Mouse (Mus musculus) CH12.LX (cell line): ENCODE data around the gene Ccdc142. TPM values are rescaled to one million over a fixed set of nuclear protein-coding genes. Genes with fewer than 3 reads are reported as not detected.

ENCODE experiments used
- DNase-seq: peaks from one replicate; pipeline ENCODE4 v3.0.0-alpha.2; 2013; ENCODE audit errors: extremely low read depth
- H3K27ac ChIP-seq: 2 replicates; pipeline ENCODE4 v1.5.1; 2012; ENCODE audit warnings: low read depth, mild to moderate bottlenecking, control low read depth, moderate library complexity; ENCODE audit not compliant: insufficient read depth
- H3K27me3 ChIP-seq: replicated peaks from 2 replicates; pipeline ENCODE3; 2012; ENCODE audit warnings: inconsistent platforms
- H3K36me3 ChIP-seq, 2 experiments: replicated peaks in 1 of 2; 2 replicates each; pipeline versions ENCODE3 to v1.6.1; 2012; ENCODE audit warnings: inconsistent platforms in 1 of 2, low read length in 1 of 2, mild to moderate bottlenecking in 1 of 2, mixed read lengths in 1 of 2, moderate library complexity in 1 of 2; ENCODE audit not compliant: control insufficient read depth in 1 of 2, insufficient read depth in 1 of 2
- H3K4me1 ChIP-seq, 2 experiments: 2 replicates each; pipeline ENCODE4 v1.6.1; 2012; ENCODE audit warnings: inconsistent platforms in 1 of 2, moderate library complexity in 1 of 2; ENCODE audit not compliant: insufficient read depth in 2 of 2, control insufficient read depth in 1 of 2
- H3K4me2 ChIP-seq: 2 replicates; pipeline ENCODE4 v1.6.1; 2012; ENCODE audit warnings: low read depth, mild to moderate bottlenecking, control low read depth; ENCODE audit not compliant: poor library complexity, insufficient read depth, severe bottlenecking
- H3K4me3 ChIP-seq, 3 experiments: fragments of 150-350 bp in 1 of 3; sonication (generic) in 1 of 3; replicated peaks in 1 of 3; 2 replicates each; pipeline versions ENCODE3 to v1.5.1; 2011 to 2012; ENCODE audit warnings: low read depth in 2 of 3, low read length in 2 of 3, mild to moderate bottlenecking in 2 of 3, moderate library complexity in 2 of 3, control low read depth in 1 of 3, improper control_type of control experiment in 1 of 3, inconsistent platforms in 1 of 3, mixed read lengths in 1 of 3; ENCODE audit not compliant: poor library complexity in 1 of 3
- H3K79me2 ChIP-seq: replicated peaks from 2 replicates; pipeline ENCODE4 v1.6.1; 2012; ENCODE audit warnings: mild to moderate bottlenecking, moderate library complexity; ENCODE audit not compliant: control insufficient read depth, poor library complexity, insufficient read depth, severe bottlenecking; ENCODE audit errors: extremely low read depth
- H3K9ac ChIP-seq: 2 replicates; pipeline ENCODE4 v1.6.1; 2012; ENCODE audit warnings: low read depth, mild to moderate bottlenecking, control low read depth, moderate library complexity; ENCODE audit not compliant: insufficient read depth
- H3K9me3 ChIP-seq: replicated peaks from 2 replicates; pipeline ENCODE3; 2012; ENCODE audit warnings: low read length, inconsistent platforms, mixed read lengths
- CHD2 ChIP-seq: IDR thresholded peaks from 2 replicates; pipeline ENCODE4 v1.6.1; 2011; ENCODE audit warnings: low read length, improper control_type of control experiment
- CTCF ChIP-seq, 2 experiments: IDR thresholded peaks in 1 of 2; conservative IDR thresholded peaks in 1 of 2; 2 replicates each; pipeline ENCODE4 v1.5.1; 2011 to 2012; ENCODE audit warnings: low read depth in 2 of 2, low read length in 2 of 2, improper control_type of control experiment in 1 of 2, inconsistent platforms in 1 of 2, mild to moderate bottlenecking in 1 of 2, moderate library complexity in 1 of 2
- E2F4 ChIP-seq: IDR thresholded peaks from 2 replicates; pipeline ENCODE4 v1.6.1; 2011; ENCODE audit warnings: low read depth, low read length, improper control_type of control experiment; ENCODE audit not compliant: insufficient replicate concordance
- ELF1 ChIP-seq: IDR thresholded peaks from 2 replicates; pipeline ENCODE4 v1.6.1; 2014; ENCODE audit warnings: low read depth, mild to moderate bottlenecking, inconsistent platforms, low read length, improper control_type of control experiment
- HCFC1 ChIP-seq: IDR thresholded peaks from 2 replicates; pipeline ENCODE4 v1.6.1; 2012; ENCODE audit warnings: low read depth, mild to moderate bottlenecking, inconsistent platforms, low read length, improper control_type of control experiment
- IRF4 ChIP-seq: IDR thresholded peaks from 2 replicates; pipeline ENCODE4 v1.6.1; 2014; ENCODE audit warnings: low read depth, mild to moderate bottlenecking, inconsistent platforms, low read length, improper control_type of control experiment
- KAT2A ChIP-seq: IDR thresholded peaks from 2 replicates; pipeline ENCODE4 v1.6.1; 2012; ENCODE audit warnings: low read length, improper control_type of control experiment, inconsistent platforms; ENCODE audit not compliant: insufficient replicate concordance
- MAX ChIP-seq: IDR thresholded peaks from 2 replicates; pipeline ENCODE4 v1.6.1; 2011; ENCODE audit warnings: low read length, improper control_type of control experiment
- MEF2A ChIP-seq: IDR thresholded peaks from 2 replicates; pipeline ENCODE4 v1.6.1; 2014; ENCODE audit warnings: low read depth, mild to moderate bottlenecking, inconsistent platforms, low read length, improper control_type of control experiment, borderline replicate concordance
- MXI1 ChIP-seq: IDR thresholded peaks from 2 replicates; pipeline ENCODE4 v1.6.1; 2011; ENCODE audit warnings: mild to moderate bottlenecking, low read depth, low read length, improper control_type of control experiment
- MYC ChIP-seq: IDR thresholded peaks from 2 replicates; pipeline ENCODE4 v1.6.1; 2011; ENCODE audit warnings: low read depth, mild to moderate bottlenecking, improper control_type of control experiment, low read length
- NELFE ChIP-seq: IDR thresholded peaks from 2 replicates; pipeline ENCODE4 v1.6.1; 2011; ENCODE audit warnings: low read depth, low read length, improper control_type of control experiment
- NRF1 ChIP-seq: IDR thresholded peaks from 2 replicates; pipeline ENCODE4 v1.6.1; 2014; ENCODE audit warnings: low read depth, mild to moderate bottlenecking, inconsistent platforms, low read length, improper control_type of control experiment, moderate library complexity
- POLR2A ChIP-seq: IDR thresholded peaks from 2 replicates; pipeline ENCODE4 v1.6.1; 2011; ENCODE audit warnings: low read depth, mild to moderate bottlenecking, improper control_type of control experiment, low read length
- RAD21 ChIP-seq: IDR thresholded peaks from 2 replicates; pipeline ENCODE4 v1.6.1; 2011; ENCODE audit warnings: low read depth, mild to moderate bottlenecking, low read length, improper control_type of control experiment, moderate library complexity
- SIN3A ChIP-seq: IDR thresholded peaks from 2 replicates; pipeline ENCODE4 v1.6.1; 2012; ENCODE audit warnings: low read length, improper control_type of control experiment, inconsistent platforms
- SMC3 ChIP-seq: IDR thresholded peaks from 2 replicates; pipeline ENCODE4 v1.6.1; 2011; ENCODE audit warnings: low read depth, low read length, improper control_type of control experiment
- TBP ChIP-seq: conservative IDR thresholded peaks from 2 replicates; pipeline ENCODE4 v1.6.1; 2011; ENCODE audit warnings: low read depth, low read length, improper control_type of control experiment
- TCF12 ChIP-seq: IDR thresholded peaks from 2 replicates; pipeline ENCODE4 v1.6.1; 2014; ENCODE audit warnings: low read depth, mild to moderate bottlenecking, inconsistent platforms, low read length, improper control_type of control experiment
- UBTF ChIP-seq: IDR thresholded peaks from 2 replicates; pipeline ENCODE4 v1.6.1; 2012; ENCODE audit warnings: low read depth, mild to moderate bottlenecking, inconsistent platforms, low read length, improper control_type of control experiment, moderate library complexity
- USF1 ChIP-seq: IDR thresholded peaks from 2 replicates; pipeline ENCODE4 v1.6.1; 2014; ENCODE audit warnings: low read depth, mild to moderate bottlenecking, inconsistent platforms, low read length, improper control_type of control experiment
- ZC3H11A ChIP-seq: IDR thresholded peaks from 2 replicates; pipeline ENCODE4 v1.6.1; 2012; ENCODE audit warnings: low read depth, mild to moderate bottlenecking, inconsistent platforms, low read length, improper control_type of control experiment
- ZMIZ1 ChIP-seq: IDR thresholded peaks from 2 replicates; pipeline ENCODE4 v1.6.1; 2012; ENCODE audit warnings: low read depth, mild to moderate bottlenecking, inconsistent platforms, low read length, improper control_type of control experiment
- dilution Hi-C: fragments of 300-500 bp; cut with MboI; formaldehyde crosslinking; loops from 2 replicates; pipeline ENCODE4 v1.14.3; 2020; ENCODE audit warnings: low sequenced_read_pairs; ENCODE audit not compliant: extremely low pct_unique_long_range_greater_than_20kb, extremely low pct_ligation_motif_present
- in situ Hi-C: fragments of 300-500 bp; cut with MboI; formaldehyde crosslinking; loops from 3 replicates; pipeline ENCODE4 v1.14.3; 2019; ENCODE audit warnings: low sequenced_read_pairs, low pct_ligation_motif_present, low pct_unique_long_range_greater_than_20kb, mixed read lengths
- polyA plus RNA-seq: library from polyadenylated mRNA; unstranded; fragments of >175 nt; gene quantifications from 2 replicates; pipeline ENCODE4 v1.2.1, GENCODE M21; 2012; ENCODE audit warnings: low read depth; ENCODE audit not compliant: insufficient read length
- total RNA-seq, 2 experiments: library from RNA; depleted of rRNA; stranded (reverse); fragments of 300-350 nt in 1 of 2; fragments of >200 nt in 1 of 2; gene quantifications; 2 replicates each; pipeline ENCODE4 v1.2.3; 2012 to 2014

Ccdc142 gene
- total and polyA plus RNA-seq, 3 experiments: 0.38 to 3.1 (median 1.7) TPM

DNA sequence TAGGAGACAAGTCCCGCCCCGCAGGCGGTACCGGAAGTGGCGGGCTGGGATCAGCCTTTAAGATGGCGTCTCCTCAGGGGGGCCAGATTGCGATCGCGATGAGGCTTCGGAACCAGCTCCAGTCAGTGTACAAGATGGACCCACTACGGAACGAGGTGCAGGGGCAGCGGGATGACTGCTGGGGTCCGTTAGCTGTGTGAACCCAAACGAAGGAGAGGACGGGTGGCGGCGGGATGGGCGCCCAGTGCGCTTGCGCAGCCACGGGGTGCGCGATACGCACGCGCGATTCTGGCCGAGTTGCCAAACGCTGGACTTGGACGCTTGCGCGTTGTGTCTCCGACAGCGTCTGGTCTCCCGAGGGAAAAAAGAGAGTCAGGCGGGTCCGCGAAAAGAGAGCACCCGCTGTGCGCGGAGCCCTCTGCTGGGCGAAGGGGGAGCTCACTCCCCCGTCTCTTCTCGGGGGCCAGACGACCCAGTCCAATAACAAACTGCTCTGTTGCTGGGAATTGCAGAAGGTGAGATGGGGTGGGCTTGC is 23.0 kb upstream of the Ccdc142 start:
- peak overlapping the region; percentile 59 for H3K9ac ChIP-seq
- dilution Hi-C loops: no loop called here
- H3K27me3 ChIP-seq: peaks cover 3% of the 10 kb centered on the region
- peak overlapping the region; percentile 68 for H3K4me2 ChIP-seq
- peak overlapping the region; percentile 84 to 89 (median 84) for H3K4me3 ChIP-seq
- H3K9me3 ChIP-seq: no peaks in the 10 kb centered on the region
- H3K4me1 ChIP-seq: peaks cover 3 to 19% of the 10 kb centered on the region in 2 experiments; a peak in 3 of 4 replicates
- in situ Hi-C loops: no loop called here
- peak; percentile 97 for DNase-seq
- peak overlapping the region; percentile 87 for H3K27ac ChIP-seq
- peaks cover 11 to 34% of the 10 kb centered on the region in 2 experiments for H3K36me3 ChIP-seq
- H3K79me2 ChIP-seq: no peaks in the 10 kb centered on the region
- TF ChIP-seq TBP: no peak
- 0 out of 2 replicates have a peak, but pooled peaks have one; percentile 42 for TF ChIP-seq KAT2A
- TF ChIP-seq HCFC1: peak; percentile 66; the same call in 1 of the 2 replicates
- peak; percentile 94 for TF ChIP-seq ELF1
- TF ChIP-seq NELFE: peak; percentile 76
- TF ChIP-seq UBTF: no peak
- TF ChIP-seq MYC: 0 out of 2 replicates have a peak, but pooled peaks have one; percentile 22
- TF ChIP-seq USF1: no peak
- peak; percentile 13 for TF ChIP-seq SIN3A
- peak; percentile 17; the same call in 1 of the 2 replicates for TF ChIP-seq IRF4
- TF ChIP-seq MEF2A: no peak
- peak; percentile 55 for TF ChIP-seq RAD21
- TF ChIP-seq ZC3H11A: no peak
- peak; percentile 66 for TF ChIP-seq POLR2A
- no peak; the same call in 1 of the 2 replicates for TF ChIP-seq E2F4
- peak; percentile 26 for TF ChIP-seq TCF12
- TF ChIP-seq MXI1: no peak; the same call in 1 of the 2 replicates
- TF ChIP-seq SMC3: peak; percentile 84
- peak; percentile 94 for TF ChIP-seq NRF1
- TF ChIP-seq ZMIZ1: no peak
- 0 out of 2 replicates have a peak, but pooled peaks have one; percentile 17 for TF ChIP-seq MAX
- TF ChIP-seq CHD2: peak; percentile 22; the same call in 1 of the 2 replicates
- TF ChIP-seq CTCF (conservative IDR thresholded peaks at IDR 0.05 in 1 of 2, IDR thresholded peaks at IDR 0.05 in 1 of 2; ENCODE audit: low read depth in 2 of 2, low read length in 2 of 2): peak in 1 of 2 experiments; percentile 82; a peak in 2 of 4 replicates
